Mouse (Mus musculus) CH12.LX (cell line): Measurements from ENCODE around the gene Ppef2. TPM values are rescaled to one million over a fixed set of nuclear protein-coding genes. Genes with fewer than 3 reads are reported as not detected.
"Not testable (repeated sequence)": the region's sequence is repeated elsewhere in the genome, so short reads cannot be mapped to it uniquely, and the experiment has no call there.

Experiments used
- DNase-seq: peaks from one replicate; pipeline ENCODE4 v3.0.0-alpha.2; 2013; ENCODE audit errors: extremely low read depth
- H3K27ac ChIP-seq: 2 replicates; pipeline ENCODE4 v1.5.1; 2012; ENCODE audit warnings: low read depth, mild to moderate bottlenecking, control low read depth, moderate library complexity; ENCODE audit not compliant: insufficient read depth
- H3K27me3 ChIP-seq: replicated peaks from 2 replicates; pipeline ENCODE3; 2012; ENCODE audit warnings: inconsistent platforms
- H3K36me3 ChIP-seq, 2 experiments: replicated peaks in 1 of 2; 2 replicates each; pipeline versions ENCODE3 to v1.6.1; 2012; ENCODE audit warnings: inconsistent platforms in 1 of 2, low read length in 1 of 2, mild to moderate bottlenecking in 1 of 2, mixed read lengths in 1 of 2, moderate library complexity in 1 of 2; ENCODE audit not compliant: control insufficient read depth in 1 of 2, insufficient read depth in 1 of 2
- H3K4me1 ChIP-seq, 2 experiments: 2 replicates each; pipeline ENCODE4 v1.6.1; 2012; ENCODE audit warnings: inconsistent platforms in 1 of 2, moderate library complexity in 1 of 2; ENCODE audit not compliant: insufficient read depth in 2 of 2, control insufficient read depth in 1 of 2
- H3K4me2 ChIP-seq: 2 replicates; pipeline ENCODE4 v1.6.1; 2012; ENCODE audit warnings: low read depth, mild to moderate bottlenecking, control low read depth; ENCODE audit not compliant: poor library complexity, insufficient read depth, severe bottlenecking
- H3K4me3 ChIP-seq, 3 experiments: fragments of 150-350 bp in 1 of 3; sonication (generic) in 1 of 3; replicated peaks in 1 of 3; 2 replicates each; pipeline versions ENCODE3 to v1.5.1; 2011 to 2012; ENCODE audit warnings: low read depth in 2 of 3, low read length in 2 of 3, mild to moderate bottlenecking in 2 of 3, moderate library complexity in 2 of 3, control low read depth in 1 of 3, improper control_type of control experiment in 1 of 3, inconsistent platforms in 1 of 3, mixed read lengths in 1 of 3; ENCODE audit not compliant: poor library complexity in 1 of 3
- H3K79me2 ChIP-seq: replicated peaks from 2 replicates; pipeline ENCODE4 v1.6.1; 2012; ENCODE audit warnings: mild to moderate bottlenecking, moderate library complexity; ENCODE audit not compliant: control insufficient read depth, poor library complexity, insufficient read depth, severe bottlenecking; ENCODE audit errors: extremely low read depth
- H3K9ac ChIP-seq: 2 replicates; pipeline ENCODE4 v1.6.1; 2012; ENCODE audit warnings: low read depth, mild to moderate bottlenecking, control low read depth, moderate library complexity; ENCODE audit not compliant: insufficient read depth
- H3K9me3 ChIP-seq: replicated peaks from 2 replicates; pipeline ENCODE3; 2012; ENCODE audit warnings: low read length, inconsistent platforms, mixed read lengths
- BHLHE40 ChIP-seq: IDR thresholded peaks from 2 replicates; pipeline ENCODE4 v1.6.1; 2011; ENCODE audit warnings: mild to moderate bottlenecking, low read depth, low read length, improper control_type of control experiment
- CTCF ChIP-seq, 2 experiments: IDR thresholded peaks in 1 of 2; conservative IDR thresholded peaks in 1 of 2; 2 replicates each; pipeline ENCODE4 v1.5.1; 2011 to 2012; ENCODE audit warnings: low read depth in 2 of 2, low read length in 2 of 2, improper control_type of control experiment in 1 of 2, inconsistent platforms in 1 of 2, mild to moderate bottlenecking in 1 of 2, moderate library complexity in 1 of 2
- ELF1 ChIP-seq: IDR thresholded peaks from 2 replicates; pipeline ENCODE4 v1.6.1; 2014; ENCODE audit warnings: low read depth, mild to moderate bottlenecking, inconsistent platforms, low read length, improper control_type of control experiment
- JUN ChIP-seq: IDR thresholded peaks from 2 replicates; pipeline ENCODE4 v1.6.1; 2011; ENCODE audit warnings: low read depth, mild to moderate bottlenecking, low read length, improper control_type of control experiment, moderate library complexity; ENCODE audit not compliant: insufficient read depth
- KAT2A ChIP-seq: IDR thresholded peaks from 2 replicates; pipeline ENCODE4 v1.6.1; 2012; ENCODE audit warnings: low read length, improper control_type of control experiment, inconsistent platforms; ENCODE audit not compliant: insufficient replicate concordance
- MAFK ChIP-seq: IDR thresholded peaks from 2 replicates; pipeline ENCODE4 v1.6.1; 2011; ENCODE audit warnings: low read length, improper control_type of control experiment; ENCODE audit not compliant: insufficient replicate concordance
- MXI1 ChIP-seq: IDR thresholded peaks from 2 replicates; pipeline ENCODE4 v1.6.1; 2011; ENCODE audit warnings: mild to moderate bottlenecking, low read depth, low read length, improper control_type of control experiment
- MYC ChIP-seq: IDR thresholded peaks from 2 replicates; pipeline ENCODE4 v1.6.1; 2011; ENCODE audit warnings: low read depth, mild to moderate bottlenecking, improper control_type of control experiment, low read length
- NRF1 ChIP-seq: IDR thresholded peaks from 2 replicates; pipeline ENCODE4 v1.6.1; 2014; ENCODE audit warnings: low read depth, mild to moderate bottlenecking, inconsistent platforms, low read length, improper control_type of control experiment, moderate library complexity
- POLR2AphosphoS2 ChIP-seq: IDR thresholded peaks from 2 replicates; pipeline ENCODE4 v1.6.1; 2011; ENCODE audit warnings: low read depth, low read length, improper control_type of control experiment
- RAD21 ChIP-seq: IDR thresholded peaks from 2 replicates; pipeline ENCODE4 v1.6.1; 2011; ENCODE audit warnings: low read depth, mild to moderate bottlenecking, low read length, improper control_type of control experiment, moderate library complexity
- SMC3 ChIP-seq: IDR thresholded peaks from 2 replicates; pipeline ENCODE4 v1.6.1; 2011; ENCODE audit warnings: low read depth, low read length, improper control_type of control experiment
- ZNF384 ChIP-seq: IDR thresholded peaks from 2 replicates; pipeline ENCODE4 v1.6.1; 2012; ENCODE audit warnings: low read depth, low read length, improper control_type of control experiment, inconsistent platforms
- dilution Hi-C: fragments of 300-500 bp; cut with MboI; formaldehyde crosslinking; loops from 2 replicates; pipeline ENCODE4 v1.14.3; 2020; ENCODE audit warnings: low sequenced_read_pairs; ENCODE audit not compliant: extremely low pct_unique_long_range_greater_than_20kb, extremely low pct_ligation_motif_present
- in situ Hi-C: fragments of 300-500 bp; cut with MboI; formaldehyde crosslinking; loops from 3 replicates; pipeline ENCODE4 v1.14.3; 2019; ENCODE audit warnings: low sequenced_read_pairs, low pct_ligation_motif_present, low pct_unique_long_range_greater_than_20kb, mixed read lengths
- polyA plus RNA-seq: library from polyadenylated mRNA; unstranded; fragments of >175 nt; gene quantifications from 2 replicates; pipeline ENCODE4 v1.2.1, GENCODE M21; 2012; ENCODE audit warnings: low read depth; ENCODE audit not compliant: insufficient read length
- total RNA-seq, 2 experiments: library from RNA; depleted of rRNA; stranded (reverse); fragments of 300-350 nt in 1 of 2; fragments of >200 nt in 1 of 2; gene quantifications; 2 replicates each; pipeline ENCODE4 v1.2.3; 2012 to 2014

Gene Ppef2
- total and polyA plus RNA-seq, 3 experiments, result 14.3 to 48.8 (median 16.5) TPM

DNA sequence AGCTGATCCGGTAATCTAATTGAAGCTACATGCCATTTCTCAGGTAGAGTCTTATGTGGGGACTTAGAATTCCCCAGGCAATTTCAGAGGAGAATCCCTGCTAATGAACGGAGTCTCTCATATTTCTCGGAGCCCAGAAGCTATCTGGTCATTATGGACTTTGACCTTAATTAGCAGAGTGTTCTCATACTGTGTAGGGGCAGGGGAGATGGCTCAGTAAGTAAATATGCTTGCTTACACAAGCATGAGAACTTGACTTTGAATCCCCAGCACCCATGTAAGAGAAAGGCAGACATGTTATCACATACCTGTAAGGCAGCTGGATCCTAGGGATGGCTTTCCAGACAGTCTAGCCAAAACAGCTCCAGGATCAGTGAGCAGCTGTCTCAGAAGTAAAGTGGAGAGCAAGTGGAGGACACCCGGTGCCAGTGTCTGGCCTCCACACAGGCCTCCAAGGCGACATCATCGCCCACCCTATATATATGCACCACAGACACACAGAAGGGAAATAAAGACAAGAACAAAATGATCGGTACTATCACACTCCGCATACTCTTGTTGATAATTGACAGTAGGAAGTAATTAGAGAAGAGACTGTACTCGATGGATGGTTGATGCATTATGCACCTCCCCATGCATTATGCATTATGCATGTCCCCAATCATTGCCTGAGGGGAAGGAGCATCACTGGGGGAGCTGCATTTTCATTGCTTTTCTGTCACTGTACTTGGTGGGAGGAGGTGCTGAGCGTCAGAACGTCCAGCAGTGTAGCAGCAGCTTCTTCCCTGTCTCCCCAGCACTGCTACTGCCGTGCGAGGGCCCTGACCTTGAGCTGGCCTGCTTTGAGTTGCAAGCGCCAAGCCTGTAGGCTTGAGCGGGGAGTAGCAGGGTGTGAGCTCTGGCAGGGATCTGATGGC is 58.9 kb downstream of the Ppef2 start:
- H3K79me2 ChIP-seq, result no peaks in the 10 kb centered on the region
- TF ChIP-seq JUN, result no peak
- no peak overlapping the region for H3K27ac ChIP-seq
- peaks cover 78 to 95% of the 10 kb centered on the region in 2 experiments for H3K36me3 ChIP-seq
- H3K4me3 ChIP-seq, result no peak overlapping the region
- in situ Hi-C loops, result no loop called here
- no peak for DNase-seq
- H3K4me2 ChIP-seq, result no peak overlapping the region
- dilution Hi-C loops, result no loop called here
- H3K9me3 ChIP-seq, result no peaks in the 10 kb centered on the region
- H3K27me3 ChIP-seq, result no peaks in the 10 kb centered on the region
- peaks cover 0 to 7% of the 10 kb centered on the region in 2 experiments; a peak in 2 of 4 replicates for H3K4me1 ChIP-seq
- no peak overlapping the region for H3K9ac ChIP-seq

DNA sequence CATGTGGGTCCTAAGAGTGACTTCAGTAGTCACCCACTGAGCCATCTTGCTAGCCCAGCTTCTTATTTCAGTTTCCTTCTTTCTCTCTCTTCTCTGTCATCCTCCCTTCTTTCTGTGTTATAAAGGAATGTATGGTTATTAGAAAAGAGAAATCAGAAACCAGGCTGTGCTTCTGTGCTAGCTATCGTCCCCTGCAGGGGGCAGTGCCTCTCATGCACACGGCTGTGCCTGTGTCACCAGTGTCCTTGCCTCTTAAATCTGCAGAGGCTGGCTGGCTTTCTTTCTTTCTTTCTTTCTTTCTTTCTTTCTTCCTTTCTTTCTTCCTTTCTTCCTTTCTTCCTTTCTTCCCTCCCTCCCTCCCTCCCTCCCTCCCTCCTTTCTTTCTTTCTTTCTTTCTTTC is 60.4 kb downstream of the Ppef2 start:
- H3K4me2 ChIP-seq, dilution Hi-C loops, H3K9ac ChIP-seq, H3K4me1 ChIP-seq: not testable (repeated sequence)
- DNase-seq, result peak; percentile 27
- TF ChIP-seq SMC3 (peak; percentile 74), RAD21 (peak; percentile 55), CTCF (conservative IDR thresholded peaks at IDR 0.05 in 1 of 2, IDR thresholded peaks at IDR 0.05 in 1 of 2; ENCODE audit: low read depth in 2 of 2, low read length in 2 of 2) (peak in 1 of 2 experiments; percentile 71; a peak in 3 of 4 replicates)
- TF ChIP-seq, all 38 proteins: peak for 3; not testable (repeated sequence) for 35
- H3K27me3 ChIP-seq, in situ Hi-C loops, H3K79me2 ChIP-seq, H3K4me3 ChIP-seq, H3K27ac ChIP-seq, H3K9me3 ChIP-seq: not testable (repeated sequence)
- H3K36me3 ChIP-seq, result peaks cover 64 to 90% of the 10 kb centered on the region in 2 experiments

DNA sequence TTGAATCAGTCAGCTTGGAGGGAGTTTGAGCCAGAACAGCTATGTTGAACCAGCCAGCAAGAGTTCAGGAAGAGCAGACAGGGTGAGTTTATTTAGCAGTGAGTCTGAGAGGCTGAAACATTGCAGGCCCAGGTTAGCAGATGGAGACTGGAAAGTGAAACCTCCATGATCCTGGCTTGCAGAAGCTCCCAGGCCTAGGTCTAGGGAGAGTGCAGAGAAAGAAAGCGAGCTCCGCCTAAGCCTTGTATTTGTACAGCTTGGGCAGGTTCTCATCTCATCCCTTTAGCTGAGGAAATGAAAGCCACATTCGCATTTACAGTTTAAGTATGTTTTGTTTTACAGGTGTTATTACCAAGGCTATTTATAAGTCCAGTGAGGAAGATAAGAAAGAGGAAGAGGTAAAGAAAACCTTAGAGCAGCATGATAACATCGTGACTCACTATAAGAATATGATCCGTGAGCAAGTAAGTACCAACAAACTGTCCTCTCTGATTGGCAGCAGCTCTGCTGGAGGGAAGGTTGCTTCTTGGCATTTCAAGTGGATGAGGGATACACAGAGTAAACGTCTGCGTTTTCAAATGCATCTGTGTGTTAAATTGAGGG is 67.1 kb downstream of the Ppef2 start:
- Histone ChIP-seq H3K9ac (no peak overlapping the region), H3K4me3 (no peak overlapping the region), H3K36me3 (peaks cover 43 to 82% of the 10 kb centered on the region in 2 experiments), H3K4me2 (no peak overlapping the region), H3K27me3 (no peaks in the 10 kb centered on the region), H3K9me3 (peaks cover 11% of the 10 kb centered on the region), H3K4me1 (peaks cover 0 to 13% of the 10 kb centered on the region in 2 experiments; a peak in 2 of 4 replicates), H3K27ac (no peak overlapping the region), H3K79me2 (no peaks in the 10 kb centered on the region)
- no peak for DNase-seq
- in situ Hi-C loops, result loop anchor here (10.0 kb wide), 1 partner anchor 46 kb away; no protein-coding TSS in a partner anchor
- dilution Hi-C loops, result no loop called here
- TF ChIP-seq ELF1 (no peak), ZNF384 (no peak), KAT2A (no peak), NRF1 (no peak), MAFK (no peak), JUN (no peak), MYC (no peak), BHLHE40 (no peak), POLR2AphosphoS2 (no peak), MXI1 (no peak)
